Mouse (Mus musculus) urinary bladder, postnatal 14 days (tissue): ENCODE data around the gene Gm5485.

ENCODE experiments used
- DNase-seq: peaks from one replicate; pipeline ENCODE4 v3.0.0; 2021; ENCODE audit warnings: low spot score

Gene Gm5485

DNA sequence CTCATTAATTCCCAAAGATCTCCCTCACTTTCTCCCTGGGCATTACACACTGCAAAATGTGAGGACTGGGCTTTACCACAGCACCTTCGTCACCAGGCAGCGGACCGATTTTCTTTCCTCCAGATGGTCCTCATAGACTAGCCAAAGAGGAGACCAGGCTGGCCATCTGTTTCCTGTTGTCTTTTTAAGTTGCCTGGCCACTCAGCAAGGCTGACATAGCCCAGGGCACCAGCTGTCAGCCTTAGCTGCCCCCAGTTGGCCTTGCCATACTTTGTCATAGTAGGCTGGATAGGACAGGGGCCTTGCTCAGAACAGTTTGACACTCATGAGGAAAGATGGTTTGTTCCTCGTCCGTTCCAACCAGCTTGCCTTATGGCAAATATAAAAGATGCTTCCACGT lies 39.8 kb downstream of the Gm5485 start:
- DNase-seq = no peak

DNA sequence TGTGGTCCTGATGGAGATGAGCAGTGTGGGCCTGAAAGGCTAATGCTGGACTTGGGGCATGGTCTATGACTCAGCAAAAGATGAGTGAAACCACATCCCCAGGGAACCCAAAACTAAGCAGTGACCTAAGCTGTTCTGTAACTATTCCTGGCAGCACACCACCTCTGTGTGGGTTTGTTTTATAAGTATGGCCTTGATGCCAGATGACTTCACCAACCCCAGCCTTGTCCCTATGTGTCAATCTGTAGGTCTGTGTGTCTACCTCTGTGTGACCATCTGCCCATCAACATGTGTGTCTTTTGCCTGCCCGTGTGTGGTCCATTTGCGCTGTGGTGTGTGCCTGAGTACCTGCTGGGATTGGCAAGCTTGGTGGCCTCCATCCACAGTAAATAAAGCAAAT lies 44.1 kb downstream of the Gm5485 start:
- DNase-seq = no peak

DNA sequence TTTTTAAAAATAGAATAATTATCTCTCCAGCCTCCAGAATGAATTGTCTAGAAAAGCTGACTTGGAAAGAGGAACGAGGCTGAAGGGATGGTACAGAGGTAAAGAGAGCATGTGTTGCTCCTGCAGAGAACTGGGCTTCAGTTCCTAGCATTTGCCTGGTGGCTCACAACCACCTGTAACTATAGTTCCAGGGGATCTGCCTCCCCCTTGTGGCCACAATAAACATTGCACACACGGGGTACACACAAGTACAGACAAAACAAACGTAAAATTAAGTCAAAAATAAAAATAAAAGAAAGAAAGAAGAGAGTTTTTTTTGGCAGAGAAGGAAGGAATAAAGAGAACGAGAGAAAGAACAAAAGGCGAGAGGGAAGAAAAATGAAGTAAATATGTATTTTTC lies 45.4 kb downstream of the Gm5485 start:
- DNase-seq = no peak

DNA sequence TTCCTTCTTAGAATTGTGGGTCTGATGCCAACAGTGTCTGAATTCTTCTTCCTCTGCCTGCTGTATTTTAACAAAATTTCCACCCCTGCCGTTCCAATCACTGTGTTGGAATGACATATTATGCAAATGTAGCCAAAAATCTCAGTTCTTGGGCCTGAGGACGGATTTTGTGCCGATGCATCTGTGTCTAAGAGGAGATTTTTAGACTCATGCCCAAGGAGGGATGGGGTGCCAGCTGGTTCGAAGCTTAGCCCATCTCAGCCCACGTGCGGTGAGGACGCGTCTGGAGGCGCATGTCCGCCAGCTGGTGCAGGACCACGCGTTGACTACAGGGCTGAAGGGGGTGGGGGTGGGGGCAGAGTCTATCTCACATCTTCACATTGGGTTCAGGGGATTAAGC lies 51.3 kb downstream of the Gm5485 start:
- DNase-seq = no peak

DNA sequence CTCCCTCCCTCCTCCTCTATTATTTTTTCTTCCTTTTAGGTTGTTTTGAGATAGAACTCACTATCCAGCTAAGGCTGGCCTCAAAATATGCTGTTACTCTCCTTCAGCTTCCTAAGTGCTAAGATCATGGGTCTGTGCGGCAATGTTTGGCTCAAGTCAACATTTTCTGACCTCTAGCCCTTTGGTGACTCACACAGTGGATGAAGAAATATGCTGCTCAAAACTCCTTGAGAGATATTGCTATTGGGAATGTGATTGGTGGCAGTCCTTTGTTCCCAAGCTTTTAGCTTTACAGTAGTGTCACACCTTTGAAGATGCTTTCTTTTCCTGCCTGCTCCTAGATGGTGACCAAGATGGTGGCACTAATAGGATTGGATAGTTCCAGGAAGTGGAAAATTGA lies 55.8 kb downstream of the Gm5485 start:
- DNase-seq = peak; percentile 10

DNA sequence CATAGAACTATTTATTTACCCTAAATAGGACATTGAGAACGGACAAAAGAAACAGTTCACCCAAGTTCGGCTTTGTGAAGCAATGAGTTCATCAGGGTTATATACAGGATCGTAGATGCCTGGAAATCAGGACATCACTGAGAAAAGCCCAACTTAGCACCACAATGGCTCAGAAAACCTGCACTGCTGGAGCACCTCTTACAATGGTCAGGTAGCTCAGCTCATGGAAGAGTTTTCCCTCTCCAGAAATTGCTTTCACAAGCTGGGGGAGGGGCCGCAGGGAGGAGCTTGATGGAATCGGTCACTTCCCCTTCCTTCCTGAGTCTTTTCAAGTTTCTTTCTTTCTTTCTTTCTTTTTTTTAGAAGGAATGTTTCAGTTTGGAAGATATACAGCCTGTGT lies 56.5 kb downstream of the Gm5485 start:
- DNase-seq = no peak
